In the genomic region with DNA sequence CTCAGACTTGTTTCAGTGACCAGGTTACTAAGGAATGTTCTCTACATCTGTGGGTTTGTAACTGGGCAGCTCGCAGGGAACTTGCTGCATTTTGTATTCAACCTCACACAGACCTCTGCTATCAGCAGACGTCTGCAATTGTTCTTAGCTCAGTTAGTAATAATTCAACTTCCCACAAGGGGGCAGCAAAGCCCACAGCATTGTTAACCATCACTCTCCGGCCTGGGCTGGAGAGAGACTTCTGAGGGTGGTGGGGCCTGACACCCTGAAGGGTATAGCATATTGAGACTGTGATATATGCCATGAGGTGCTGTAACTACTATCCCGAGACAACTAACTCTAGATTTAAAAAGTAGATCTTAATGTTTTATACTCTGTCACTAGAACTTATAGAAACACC, we compare ENCODE assay signal across 8 mouse cellular contexts. TPM values are rescaled to one million over a fixed set of nuclear protein-coding genes. Genes with fewer than 3 reads are reported as not detected.
A peak's percentile ranks its signal among the peaks of the same experiment; 100 is the strongest.
DNase-seq lines count a peak whose midpoint lies in the region; ATAC-seq and TF ChIP-seq lines count a peak whose summit lies in the region.
"Had no signal": no experiment of that assay in that cellular context is flagged by ENCODE, and none has a peak within 500 bp of the region (broad histone marks: within the 10 kb centered on the region; RNA-seq: fewer than 3 reads in every experiment).

No protein-coding gene starts in this region.

- H3K9ac ChIP-seq in hindbrain, postnatal 0 days (replicated peaks; ENCODE audit: low read length), result no peak overlapping the region

- no peaks in the 10 kb centered on the region for H3K4me1 ChIP-seq in cerebellum, adult 2 months (ENCODE audit: control insufficient read depth, insufficient read depth, low read length)
- H3K4me1 ChIP-seq in hindbrain, postnatal 0 days (ENCODE audit: insufficient read depth, low read length), result no peaks in the 10 kb centered on the region
- H3K4me1 ChIP-seq: megakaryocyte, embryonic 14.5 days had no signal

- WGBS in cerebellum, adult 2 months, result 9% methylated on average over 4 of the region's 4 CpGs
- WGBS in hindbrain, postnatal 0 days, result 8% methylated on average over 4 of the region's 4 CpGs

- H3K4me3 ChIP-seq in cerebellum, adult 2 months (replicated peaks; ENCODE audit: insufficient read depth, low read depth, low read length), result no peak overlapping the region
- H3K4me3 ChIP-seq in hindbrain, postnatal 0 days (ENCODE audit: low read length), result no peak overlapping the region
- H3K4me3 ChIP-seq: megakaryocyte, embryonic 14.5 days had no signal

- peak; percentile 47 to 56 for DNase-seq in cerebellum, adult 2 months
- DNase-seq in frontal cortex, postnatal 10 days (ENCODE audit: low spot score in 2 of 2), result peak; percentile 11 to 62
- DNase-seq in hindbrain, postnatal 0 days (ENCODE audit: low spot score), result peak; percentile 89
- peak; percentile 46 for DNase-seq in left cerebral cortex, adult 11 months (ENCODE audit: low spot score)
- peak; percentile 59 for DNase-seq in right cerebral cortex, postnatal 25 days

- no peak for TF ChIP-seq POLR2A in cerebellum, adult 2 months (IDR thresholded peaks at IDR 0.05; ENCODE audit: borderline replicate concordance, insufficient read depth, low read length)

- TF ChIP-seq CTCF in cerebellum, adult 2 months (IDR thresholded peaks at IDR 0.05; ENCODE audit: borderline replicate concordance, insufficient read depth, low read depth, low read length), result peak; percentile 79
- TF ChIP-seq CTCF in hindbrain, postnatal 0 days (IDR thresholded peaks at IDR 0.05; ENCODE audit: low read depth), result peak; percentile 85

- no peaks in the 10 kb centered on the region for H3K9me3 ChIP-seq in hindbrain, postnatal 0 days (ENCODE audit: low read length)
- H3K9me3 ChIP-seq: megakaryocyte, embryonic 14.5 days had no signal

- H3K27ac ChIP-seq in cerebellum, adult 2 months (ENCODE audit: insufficient read depth, low read length), result no peak overlapping the region
- no peak overlapping the region for H3K27ac ChIP-seq in hindbrain, postnatal 0 days

- ATAC-seq in activated CD4-positive, CD25-positive, alpha-beta regulatory T cell, adult 4 months, result peak; percentile 59
- ATAC-seq in hindbrain, postnatal 0 days, result peak; percentile 61
- peak; percentile 89 for ATAC-seq in megakaryocyte-erythroid progenitor cell, adult 5-6 weeks (replicated peaks; ENCODE audit: low FRiP score, low TSS enrichment, poor library complexity, severe bottlenecking)

- H3K4me2 ChIP-seq in hindbrain, postnatal 0 days (ENCODE audit: low read depth, low read length), result no peak overlapping the region

- H3K36me3 ChIP-seq in hindbrain, postnatal 0 days (ENCODE audit: insufficient read depth, low read length), result no peaks in the 10 kb centered on the region

- no peaks in the 10 kb centered on the region for H3K27me3 ChIP-seq in cerebellum, adult 2 months (ENCODE audit: control insufficient read depth, insufficient read depth, low read length)
- no peaks in the 10 kb centered on the region for H3K27me3 ChIP-seq in hindbrain, postnatal 0 days (ENCODE audit: insufficient read depth, low read length)

RNA-seq across cellular contexts. Expression of gene Slc36a4, which starts 24.3 kb away (rescaled TPM):
- polyA plus RNA-seq in activated CD4-positive, CD25-positive, alpha-beta regulatory T cell, adult 4 months (2017; shearing (Covaris generic)), result 1 to 10 TPM; 3.7 to 3.9 TPM
- 27.3 and 27.4 TPM in 2 replicates for polyA plus RNA-seq in cerebellum, adult 2 months (2012; rRNA removed)
- 43.6 and 47.4 TPM in 2 replicates for total RNA-seq in hindbrain, postnatal 0 days (2014; rRNA removed)
- polyA plus RNA-seq in hindbrain, postnatal 0 days (2015; fragmentation: Nextera tagmentation; extraction: Ambion mirVana), result 23.7 and 26.7 TPM in 2 replicates
- total RNA-seq in megakaryocyte-erythroid progenitor cell, adult 5-6 weeks (2014; fragmentation: Nextera tagmentation), result 1.3 and 1.7 TPM in 2 replicates
- total RNA-seq in megakaryocyte-erythroid progenitor cell, adult 5-6 weeks (2017), result 1.8 and 2.9 TPM in 2 replicates

RNA-seq across cellular contexts. Expression of gene Deup1, which starts 57.5 kb away (rescaled TPM):
- under 1 TPM in 1 of 2 experiments, not detected in 1; 0.24 TPM for polyA plus RNA-seq in activated CD4-positive, CD25-positive, alpha-beta regulatory T cell, adult 4 months (2017; shearing (Covaris generic))
- polyA plus RNA-seq in cerebellum, adult 2 months (2012; rRNA removed), result 0.21 and 0.25 TPM in 2 replicates
- total RNA-seq in hindbrain, postnatal 0 days (2014; rRNA removed), result 0.75 and 1.7 TPM in 2 replicates
- 2.4 and 2.6 TPM in 2 replicates for polyA plus RNA-seq in hindbrain, postnatal 0 days (2015; fragmentation: Nextera tagmentation; extraction: Ambion mirVana)
- not detected in 2 replicates for total RNA-seq in megakaryocyte-erythroid progenitor cell, adult 5-6 weeks (2014; fragmentation: Nextera tagmentation)
- not detected in 2 replicates for total RNA-seq in megakaryocyte-erythroid progenitor cell, adult 5-6 weeks (2017)

Comparison
In these comparisons a context has a peak if more than half of its experiments do, and no peak if none do; other contexts are left out.
1. DNase-seq: peak in every context shown above with its lines; median percentile 89 in hindbrain, postnatal 0 days; 59 in right cerebral cortex, postnatal 25 days; 52 in cerebellum, adult 2 months; 46 in left cerebral cortex, adult 11 months; 36 in frontal cortex, postnatal 10 days.